Mouse (Mus musculus) heart, postnatal 0 days (tissue): Measurements from ENCODE around the gene Dnaaf2. TPM values are rescaled to one million over a fixed set of nuclear protein-coding genes. Genes with fewer than 3 reads are reported as not detected.

Experiments
- ATAC-seq: fragments of 200-750 bp; cut with Nextera tagmentation; 2 replicates; pipeline ENCODE4 v1.8.0; 2017; ENCODE audit warnings: low read depth, moderate number of reproducible peaks, moderate library complexity; ENCODE audit not compliant: insufficient read depth
- DNase-seq: peaks from one replicate; pipeline ENCODE4 v3.0.0-alpha.2; 2016; ENCODE audit warnings: low spot score
- H3K27ac ChIP-seq: fragments of 300-500 bp; sonication (generic); 2 replicates; pipeline ENCODE4 v1.5.1; 2014; ENCODE audit warnings: low read depth, mild to moderate bottlenecking
- H3K27me3 ChIP-seq: fragments of 300-500 bp; sonication (generic); 2 replicates; pipeline ENCODE4 v1.6.1; 2014; ENCODE audit warnings: low read length, mixed read lengths; ENCODE audit not compliant: control insufficient read depth, insufficient read depth
- H3K36me3 ChIP-seq: fragments of 300-500 bp; sonication (generic); replicated peaks from 2 replicates; pipeline ENCODE4 v1.6.1; 2014; ENCODE audit warnings: low read length, mixed read lengths; ENCODE audit not compliant: control insufficient read depth, insufficient read depth
- H3K4me1 ChIP-seq: fragments of 300-500 bp; sonication (generic); 2 replicates; pipeline ENCODE4 v1.6.1; 2014; ENCODE audit warnings: antibody characterized with exemption; ENCODE audit not compliant: control insufficient read depth, insufficient read depth
- H3K4me2 ChIP-seq: fragments of 300-500 bp; sonication (generic); 2 replicates; pipeline ENCODE4 v1.6.1; 2014; ENCODE audit warnings: low read depth, mild to moderate bottlenecking, low read length, moderate library complexity
- H3K4me3 ChIP-seq: fragments of 300-500 bp; sonication (generic); 2 replicates; pipeline ENCODE4 v1.5.1; 2014; ENCODE audit warnings: low read depth, low read length
- H3K9ac ChIP-seq: fragments of 300-500 bp; sonication (generic); replicated peaks from 2 replicates; pipeline ENCODE4 v1.6.1; 2014; ENCODE audit warnings: low read depth, low read length, mixed read lengths
- H3K9me3 ChIP-seq: fragments of 300-500 bp; sonication (generic); replicated peaks from 2 replicates; pipeline ENCODE4 v1.6.1; 2016; ENCODE audit warnings: low read length; ENCODE audit not compliant: control insufficient read depth
- CTCF ChIP-seq: IDR thresholded peaks from 2 replicates; pipeline ENCODE4 v1.5.1; 2016; ENCODE audit warnings: antibody characterized with exemption, control low read depth, low read depth
- EP300 ChIP-seq: IDR thresholded peaks from 2 replicates; pipeline ENCODE4 v1.6.1; 2016; ENCODE audit warnings: antibody characterized with exemption, low read depth
- WGBS: fragments of 180-500 bp; shearing (Covaris S2); extraction: QIAGEN DNeasy Blood & Tissue Kit; methylation state at CpG from one replicate; pipeline ENCODE4 v1.1.7; 2014; 5-methylcytosine and 5-hydroxymethylcytosine counted together
- polyA plus RNA-seq: library from polyadenylated mRNA; unstranded; fragments of >200 nt; fragmentation: Nextera tagmentation; extraction: Ambion mirVana; gene quantifications from 2 replicates; pipeline ENCODE4 v1.2.1, GENCODE M21; 2015
- total RNA-seq: library from RNA; depleted of rRNA; stranded (reverse); fragments of >200 nt; gene quantifications from 2 replicates; pipeline ENCODE4 v1.2.3, GENCODE M21; 2014; ENCODE audit warnings: low replicate concordance

Gene Dnaaf2
- total and polyA plus RNA-seq, 2 experiments from 2014 or later = 1.8 to 3.8 TPM

- Histone ChIP-seq H3K36me3 (0 out of 2 replicates have a peak, but pooled peaks cover 12% of the 10 kb centered on the region), H3K4me1 (no peaks in the 10 kb centered on the region), H3K9ac (no peak overlapping the region), H3K4me2 (no peak overlapping the region), H3K4me3 (no peak overlapping the region), H3K27me3 (no peaks in the 10 kb centered on the region), H3K27ac (no peak overlapping the region), H3K9me3 (no peaks in the 10 kb centered on the region)
- TF ChIP-seq EP300 (no peak), CTCF (peak; percentile 18; the same call in 1 of the 2 replicates)
- WGBS = 88% methylated on average over 2 of the region's 2 CpGs
- DNase-seq = no peak
- ATAC-seq = no peak
These were observed 10.3 kb upstream of the Dnaaf2 start for GRCm38 (mm10) chr12:69208520-69208919.

DNA sequence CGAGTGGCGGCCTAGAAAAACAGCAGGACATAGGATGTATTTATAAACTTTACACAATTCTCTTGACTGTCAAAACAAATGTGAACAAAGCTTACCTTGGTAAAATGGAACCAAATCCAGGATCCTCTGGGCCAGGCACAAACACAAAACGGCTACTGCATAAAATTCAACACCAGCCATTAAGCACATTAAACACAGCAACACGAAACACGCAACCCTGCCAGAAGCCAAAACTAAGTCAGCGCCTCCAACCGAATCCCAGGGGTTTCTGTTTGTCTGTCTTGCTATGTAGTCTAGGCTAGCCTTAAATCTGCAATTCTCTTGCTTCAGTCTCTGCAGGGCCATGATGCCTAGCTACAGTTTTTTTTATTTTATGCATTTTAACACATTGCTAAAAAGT is 9.7 kb upstream of the Dnaaf2 start:
- Histone ChIP-seq H3K9ac (no peak overlapping the region), H3K9me3 (no peaks in the 10 kb centered on the region), H3K27me3 (no peaks in the 10 kb centered on the region), H3K4me2 (no peak overlapping the region), H3K4me1 (no peaks in the 10 kb centered on the region), H3K4me3 (no peak overlapping the region), H3K27ac (no peak overlapping the region), H3K36me3 (peaks cover 11% of the 10 kb centered on the region; the same call in 1 of the 2 replicates)
- WGBS = 92% methylated on average over 7 of the region's 7 CpGs
- no peak for TF ChIP-seq EP300
- no peak for TF ChIP-seq CTCF
- ATAC-seq = no peak
- DNase-seq = no peak

GRCm38 (mm10) chr12:69207396-69207795 is 9.2 kb upstream of the Dnaaf2 start:
- TF ChIP-seq CTCF (no peak), EP300 (no peak)
- DNase-seq = no peak
- Histone ChIP-seq H3K36me3 (peaks cover 16% of the 10 kb centered on the region; the same call in 1 of the 2 replicates), H3K9me3 (no peaks in the 10 kb centered on the region), H3K4me3 (no peak overlapping the region), H3K9ac (no peak overlapping the region), H3K4me2 (no peak overlapping the region), H3K27me3 (no peaks in the 10 kb centered on the region), H3K27ac (no peak overlapping the region), H3K4me1 (no peaks in the 10 kb centered on the region)
- ATAC-seq = no peak
- WGBS = 89% methylated on average over 8 of the region's 8 CpGs

GRCm38 (mm10) chr12:69204052-69204833 is 6.0 kb upstream of the Dnaaf2 start, which contains the start of gene Gm49384:
Gm49384 (minus strand) TSS chr12:69204267.
- DNase-seq (no peak), ATAC-seq (no peak)
- Histone ChIP-seq H3K4me1 (no peaks in the 10 kb centered on the region), H3K4me3 (no peak within 1 kb of the TSS), H3K9me3 (no peaks in the 10 kb centered on the region), H3K27me3 (no peaks in the 10 kb centered on the region), H3K27ac (no peak within 1 kb of the TSS), H3K4me2 (no peak within 1 kb of the TSS), H3K36me3 (peaks cover 27% of the 10 kb centered on the region), H3K9ac (no peak within 1 kb of the TSS)
- TF ChIP-seq CTCF (no peak), EP300 (no peak)
- 83% methylated on average over 16 of the region's 16 CpGs for WGBS

DNA sequence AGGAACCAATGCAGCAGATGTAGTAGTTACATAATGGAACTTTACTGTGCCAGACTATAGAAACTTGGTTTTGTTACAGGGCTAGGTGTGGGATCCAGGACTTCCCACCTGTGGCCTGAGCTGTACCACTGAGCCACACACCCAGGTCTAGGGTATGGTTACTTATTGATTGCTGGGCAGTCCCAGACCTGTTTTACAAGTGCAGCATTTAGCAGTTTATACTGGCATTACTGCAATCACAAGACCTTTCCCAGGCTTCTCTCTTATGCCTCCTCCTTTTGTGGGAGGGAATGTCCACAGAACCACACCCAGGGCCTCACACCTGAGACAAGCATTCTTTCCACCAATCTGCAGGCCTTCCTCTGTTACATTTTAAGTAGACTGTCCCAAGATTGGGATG is 756 bp upstream of the Dnaaf2 start:
- Histone ChIP-seq H3K27me3 (no peaks in the 10 kb centered on the region), H3K27ac (no peak overlapping the region), H3K36me3 (peaks cover 23% of the 10 kb centered on the region), H3K4me1 (peaks cover 4% of the 10 kb centered on the region; the same call in 1 of the 2 replicates), H3K4me3 (no peak overlapping the region; the same call in 1 of the 2 replicates), H3K4me2 (no peak overlapping the region), H3K9ac (no peak overlapping the region), H3K9me3 (no peaks in the 10 kb centered on the region)
- ATAC-seq (no peak), DNase-seq (no peak)
- no peak for TF ChIP-seq CTCF
- TF ChIP-seq EP300 = no peak
